Mouse (Mus musculus) adrenal gland, postnatal 36 days (tissue): ENCODE data around the gene Gpr155. TPM values are rescaled to one million over a fixed set of nuclear protein-coding genes. Genes with fewer than 3 reads are reported as not detected.

Source experiments
- DNase-seq, 2 experiments: peaks; one replicate each; pipeline ENCODE4 v3.0.0; 2021; ENCODE audit warnings: mixed read lengths in 1 of 2
- total RNA-seq, 2 experiments: library from RNA; stranded (reverse); gene quantifications; 2 replicates each; pipeline ENCODE4 v1.2.3; 2021

Gene Gpr155
- total RNA-seq, 2 experiments from 2014 or later, result 5.3 to 6.0 TPM

GRCm38 (mm10) chr2:73385641-73386355 is 574 bp downstream of the Gpr155 start:
- DNase-seq, result peak in 1 of 2 experiments; percentile 4

GRCm38 (mm10) chr2:73385172-73385571 is 1.2 kb downstream of the Gpr155 start:
- DNase-seq, result no peak

GRCm38 (mm10) chr2:73380298-73380975 is 5.9 kb downstream of the Gpr155 start:
- no peak for DNase-seq

GRCm38 (mm10) chr2:73379656-73380055 is 6.7 kb downstream of the Gpr155 start:
- DNase-seq, result no peak

- DNase-seq, result no peak
Observed at GRCm38 (mm10) chr2:73378326-73378725, 8.0 kb downstream of the Gpr155 start.

- no peak for DNase-seq
Observed at GRCm38 (mm10) chr2:73371530-73372335, 14.6 kb downstream of the Gpr155 start.

- DNase-seq, result no peak
Observed at GRCm38 (mm10) chr2:73363448-73363847, 22.9 kb downstream of the Gpr155 start.

GRCm38 (mm10) chr2:73360536-73360935 is 25.8 kb downstream of the Gpr155 start:
- no peak for DNase-seq

- DNase-seq, result no peak
Observed at GRCm38 (mm10) chr2:73359941-73360340, 26.4 kb downstream of the Gpr155 start.

GRCm38 (mm10) chr2:73357004-73357403 is 29.4 kb downstream of the Gpr155 start:
- no peak for DNase-seq

- no peak for DNase-seq
Observed at GRCm38 (mm10) chr2:73351927-73352374, 34.4 kb downstream of the Gpr155 start.

GRCm38 (mm10) chr2:73351496-73351895 is 34.9 kb downstream of the Gpr155 start:
- DNase-seq, result no peak

GRCm38 (mm10) chr2:73348221-73348620 is 38.2 kb downstream of the Gpr155 start:
- DNase-seq, result no peak

- no peak for DNase-seq
Observed at GRCm38 (mm10) chr2:73347766-73348165, 38.6 kb downstream of the Gpr155 start.

GRCm38 (mm10) chr2:73347136-73347535 is 39.2 kb downstream of the Gpr155 start:
- no peak for DNase-seq

- no peak for DNase-seq
Observed at GRCm38 (mm10) chr2:73346345-73347086, 39.9 kb downstream of the Gpr155 start.

- DNase-seq, result no peak
Observed at GRCm38 (mm10) chr2:73345204-73345603, 41.2 kb downstream of the Gpr155 start.

- no peak for DNase-seq
Observed at GRCm38 (mm10) chr2:73343701-73344100, 42.7 kb downstream of the Gpr155 start.

- DNase-seq, result no peak
Observed at GRCm38 (mm10) chr2:73338415-73338814, 48.0 kb downstream of the Gpr155 start.

GRCm38 (mm10) chr2:73335949-73336348 is 50.4 kb downstream of the Gpr155 start:
- no peak for DNase-seq

- peak in 1 of 2 experiments; percentile 13 for DNase-seq
Observed at GRCm38 (mm10) chr2:73325871-73326270, 60.5 kb downstream of the Gpr155 start.

- no peak for DNase-seq
Observed at GRCm38 (mm10) chr2:73322991-73323390, 63.4 kb downstream of the Gpr155 start.
